Mouse (Mus musculus): ENCODE data around the gene Gm7929.
"Not testable (repeated sequence)": the region's sequence is repeated elsewhere in the genome, so short reads cannot be mapped to it uniquely, and the experiment has no call there.

DNA sequence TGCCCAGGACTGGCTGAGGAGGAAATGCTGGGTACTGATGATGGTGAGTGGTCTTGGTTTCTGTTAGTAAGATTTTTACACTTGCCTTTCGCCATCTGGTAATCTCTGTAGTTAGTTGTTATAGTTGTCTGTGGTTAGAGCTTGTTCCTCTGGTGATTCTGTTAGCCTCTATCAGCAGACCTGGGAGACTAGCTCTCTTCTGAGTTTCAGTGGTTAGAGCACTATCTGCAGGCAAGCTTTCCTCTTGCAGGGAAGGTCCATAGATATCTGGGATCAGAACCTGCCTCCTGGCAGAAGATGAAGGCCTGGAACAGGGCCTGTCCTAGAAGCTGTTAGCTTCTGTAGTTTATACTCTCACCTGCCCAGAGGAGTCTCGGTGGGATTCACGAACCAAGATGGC lies 5.5 kb upstream of the Gm7929 start:
- TF ChIP-seq CTCF (conservative IDR thresholded peaks at IDR 0.05 in 1 of 2, IDR thresholded peaks at IDR 0.05 in 1 of 2; ENCODE audit: low read depth in 2 of 2, low read length in 2 of 2); E2F4 (IDR thresholded peaks at IDR 0.05; ENCODE audit: insufficient replicate concordance, low read depth, low read length): not testable (repeated sequence)

All from CH12.LX (cell line).